Mouse (Mus musculus): ENCODE data around the gene Rin3.
A peak's percentile ranks its signal among the peaks of the same experiment; 100 is the strongest.

The Rin3 gene

GRCm38 (mm10) chr12:102333101-102333500 is 50.3 kb downstream of the Rin3 start:
- no peak for DNase-seq (ENCODE audit: low read depth)

GRCm38 (mm10) chr12:102339085-102339484 is 56.2 kb downstream of the Rin3 start:
- DNase-seq (ENCODE audit: low read depth): peak; percentile 6

- no peak for DNase-seq (ENCODE audit: low read depth)
These were observed 57.6 kb downstream of the Rin3 start for GRCm38 (mm10) chr12:102340471-102340870.

- DNase-seq (ENCODE audit: low read depth): no peak
These were observed 59.3 kb downstream of the Rin3 start for GRCm38 (mm10) chr12:102342147-102342546.

- DNase-seq (ENCODE audit: low read depth): no peak
These were observed 59.8 kb downstream of the Rin3 start for GRCm38 (mm10) chr12:102342602-102343001.

GRCm38 (mm10) chr12:102345031-102345815 is 62.4 kb downstream of the Rin3 start:
- DNase-seq (ENCODE audit: low read depth): no peak

GRCm38 (mm10) chr12:102346507-102346906 is 63.7 kb downstream of the Rin3 start:
- DNase-seq (ENCODE audit: low read depth): peak; percentile 75

- DNase-seq (ENCODE audit: low read depth): no peak
These were observed 65.6 kb downstream of the Rin3 start for GRCm38 (mm10) chr12:102348447-102348846.

- no peak for DNase-seq (ENCODE audit: low read depth)
These were observed 68.1 kb downstream of the Rin3 start for GRCm38 (mm10) chr12:102350997-102351396.

GRCm38 (mm10) chr12:102354126-102354984 is 71.5 kb downstream of the Rin3 start:
- no peak for DNase-seq (ENCODE audit: low read depth)

- no peak for DNase-seq (ENCODE audit: low read depth)
These were observed 72.9 kb downstream of the Rin3 start for GRCm38 (mm10) chr12:102355784-102356183.

GRCm38 (mm10) chr12:102356781-102357180 is 73.9 kb downstream of the Rin3 start:
- no peak for DNase-seq (ENCODE audit: low read depth)

- DNase-seq (ENCODE audit: low read depth): no peak
These were observed 76.5 kb downstream of the Rin3 start for GRCm38 (mm10) chr12:102359390-102359789.

- DNase-seq (ENCODE audit: low read depth): no peak
These were observed 78.6 kb downstream of the Rin3 start for GRCm38 (mm10) chr12:102361189-102362161.

- no peak for DNase-seq (ENCODE audit: low read depth)
These were observed 82.2 kb downstream of the Rin3 start for GRCm38 (mm10) chr12:102365016-102365415.

- no peak for DNase-seq (ENCODE audit: low read depth)
These were observed 83.4 kb downstream of the Rin3 start for GRCm38 (mm10) chr12:102366126-102366816.

GRCm38 (mm10) chr12:102367075-102367474 is 84.2 kb downstream of the Rin3 start:
- DNase-seq (ENCODE audit: low read depth): no peak

- no peak for DNase-seq (ENCODE audit: low read depth)
These were observed 85.2 kb downstream of the Rin3 start for GRCm38 (mm10) chr12:102368066-102368465.

- DNase-seq (ENCODE audit: low read depth): no peak
These were observed 85.7 kb downstream of the Rin3 start for GRCm38 (mm10) chr12:102368556-102368955.

GRCm38 (mm10) chr12:102369488-102370235 is 86.8 kb downstream of the Rin3 start:
- peak; percentile 30 for DNase-seq (ENCODE audit: low read depth)
